Mouse (Mus musculus): ENCODE measurements around the gene Gm28729. TPM values are rescaled to one million over a fixed set of nuclear protein-coding genes. Genes with fewer than 3 reads are reported as not detected.
A peak's percentile ranks its signal among the peaks of the same experiment; 100 is the strongest.
"Not testable (repeated sequence)": the region's sequence is repeated elsewhere in the genome, so short reads cannot be mapped to it uniquely, and the experiment has no call there.

Gm28729 gene
- total RNA-seq, 2 experiments from 2014 or later, result 0.18 TPM; not detected in 1

DNA sequence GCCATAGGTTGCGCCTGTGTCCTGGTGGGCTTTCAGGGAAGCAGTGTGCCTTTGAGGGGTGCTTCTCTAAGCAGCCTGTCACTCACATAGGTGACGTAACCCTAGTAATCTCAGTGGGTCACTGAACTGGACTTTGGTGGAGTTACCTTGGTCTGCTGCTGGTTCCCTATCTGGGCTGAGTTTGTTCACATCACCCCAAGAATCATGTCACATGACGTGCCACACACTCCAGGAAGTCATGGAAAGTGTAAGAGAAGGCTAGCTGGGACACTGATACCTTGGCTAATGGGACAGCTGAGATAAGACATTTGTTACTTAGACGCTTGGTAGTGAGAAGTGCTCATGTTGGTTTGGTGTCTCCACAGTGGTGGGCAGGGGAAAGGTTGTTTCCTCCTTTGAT lies 947 bp upstream of the Gm28729 start:
- no peak for DNase-seq

DNA sequence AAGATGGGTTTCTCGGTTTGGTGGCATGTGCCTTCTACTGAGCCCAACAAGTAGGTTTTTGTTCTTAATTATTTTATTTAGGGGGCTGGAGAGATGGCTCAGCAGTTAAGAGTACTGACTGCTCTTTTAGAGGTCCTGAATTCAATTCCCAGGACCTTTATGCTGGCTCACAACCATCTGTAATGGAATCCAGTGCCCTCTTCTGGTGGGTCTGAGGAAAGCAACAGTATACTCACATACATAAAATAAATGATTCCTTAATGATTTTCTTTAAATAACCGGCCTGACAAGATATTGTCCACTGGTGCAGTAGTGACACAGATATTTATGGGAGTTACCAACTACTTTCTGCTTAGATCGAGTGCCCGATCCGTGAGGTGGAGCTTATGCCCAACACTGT lies 1.9 kb downstream of the Gm28729 start:
- intact Hi-C loops (cut with DNase I), result no loop called here
- DNase-seq, result no peak

More for the DNA sequence above, 947 bp upstream of the Gm28729 start:
- intact Hi-C loops (cut with DNase I), result no loop called here

DNA sequence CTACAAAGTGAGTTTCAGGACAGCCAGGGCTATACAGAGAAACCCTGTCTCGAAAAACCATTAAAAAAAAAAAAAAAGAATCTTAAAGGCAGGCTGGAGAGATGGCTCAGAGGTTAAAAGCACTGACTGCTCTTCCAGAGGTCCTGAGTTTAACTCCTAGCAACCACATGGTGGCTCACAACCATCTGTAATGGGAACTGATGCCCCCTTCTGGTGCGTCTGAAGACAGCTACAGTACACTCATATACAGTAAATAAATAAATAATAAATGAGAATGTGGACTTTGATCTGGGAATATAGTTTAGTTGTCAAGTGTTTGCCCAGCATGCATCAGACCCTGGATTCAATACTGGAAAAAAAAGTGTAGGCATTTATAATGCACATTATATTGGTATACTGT lies 3.5 kb downstream of the Gm28729 start:
- intact Hi-C loops (cut with DNase I); DNase-seq: not testable (repeated sequence)

DNA sequence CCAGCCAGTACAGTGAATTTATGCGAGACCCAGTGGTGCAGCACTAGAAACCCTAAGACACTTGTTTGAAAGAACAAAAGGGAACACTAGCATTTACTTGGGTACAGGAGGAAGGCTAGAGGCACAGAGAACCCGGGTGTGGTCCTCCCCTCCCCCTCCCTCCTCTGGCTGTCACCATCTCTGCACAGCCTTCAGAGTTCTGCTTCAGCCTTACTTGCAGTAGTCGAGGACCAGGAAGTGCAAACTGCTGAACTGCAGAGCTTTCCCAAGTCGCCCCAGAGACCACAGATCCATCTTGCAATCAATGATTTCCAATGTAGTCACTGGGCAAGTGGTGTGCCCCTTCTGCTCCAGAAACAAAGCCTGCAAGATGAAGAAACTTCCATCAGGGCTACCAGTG lies 7.6 kb downstream of the Gm28729 start:
- DNase-seq, result no peak
- intact Hi-C loops (cut with DNase I), result no loop called here

DNA sequence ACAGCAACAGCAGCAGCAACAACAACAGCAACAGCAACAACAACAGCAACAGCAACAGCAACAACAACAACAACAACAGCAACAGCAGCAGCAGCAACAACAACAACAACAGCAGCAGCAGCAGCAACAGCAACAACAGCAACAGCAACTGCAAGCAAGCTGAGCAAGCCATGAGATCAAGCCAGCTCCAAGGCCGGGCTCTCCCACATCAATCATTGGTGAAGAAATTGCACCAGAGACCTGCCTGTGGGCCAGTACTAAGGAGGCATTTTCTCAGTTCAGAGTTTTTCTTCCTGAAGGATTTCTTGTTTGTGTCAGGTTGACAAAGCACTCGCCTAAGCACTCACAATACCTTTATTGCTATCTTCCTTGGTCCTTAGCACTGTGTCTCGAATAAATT lies 8.3 kb downstream of the Gm28729 start:
- DNase-seq, result no peak
- intact Hi-C loops (cut with DNase I), result no loop called here

DNA sequence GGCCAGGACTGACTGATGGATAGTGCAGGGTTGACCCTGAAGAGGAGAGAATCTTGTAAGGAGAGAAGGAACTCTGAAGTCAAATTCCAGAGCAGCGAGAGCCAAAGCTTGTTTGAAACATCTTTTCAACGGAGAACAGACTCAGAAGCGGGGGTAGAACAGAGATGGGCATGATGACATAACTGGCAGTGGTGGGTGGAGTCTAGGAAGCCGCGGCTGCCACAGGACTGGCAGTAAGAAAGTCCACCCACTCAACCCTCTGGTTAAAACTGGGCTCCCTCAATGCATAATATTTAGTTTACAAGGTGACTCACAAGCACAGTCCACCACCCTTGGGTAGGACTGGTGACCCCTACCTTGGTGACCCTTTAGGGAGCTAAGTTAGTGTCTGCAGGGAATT lies 9.3 kb downstream of the Gm28729 start:
- no peak for DNase-seq
- intact Hi-C loops (cut with DNase I), result no loop called here

DNA sequence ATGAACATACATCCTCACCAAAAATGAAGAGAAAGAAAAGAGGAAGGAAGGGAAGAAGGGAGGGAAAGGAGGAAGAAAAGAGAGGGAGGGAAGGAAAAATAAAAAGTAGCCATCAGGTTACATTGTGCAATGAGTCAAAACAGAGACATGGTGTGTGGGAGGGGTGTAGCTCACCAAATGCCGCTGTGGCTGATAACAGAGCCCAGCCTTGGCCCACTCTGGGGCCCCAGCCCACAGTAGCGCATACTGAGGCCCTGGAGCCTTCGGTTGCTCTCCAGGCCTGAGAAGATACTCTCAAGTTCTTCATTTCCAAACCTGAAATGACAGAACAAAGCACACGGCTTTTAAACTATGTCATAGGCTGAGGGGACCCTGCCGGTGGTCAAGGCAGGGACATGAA lies 10.8 kb downstream of the Gm28729 start:
- no peak for DNase-seq
- intact Hi-C loops (cut with DNase I), result no loop called here

DNA sequence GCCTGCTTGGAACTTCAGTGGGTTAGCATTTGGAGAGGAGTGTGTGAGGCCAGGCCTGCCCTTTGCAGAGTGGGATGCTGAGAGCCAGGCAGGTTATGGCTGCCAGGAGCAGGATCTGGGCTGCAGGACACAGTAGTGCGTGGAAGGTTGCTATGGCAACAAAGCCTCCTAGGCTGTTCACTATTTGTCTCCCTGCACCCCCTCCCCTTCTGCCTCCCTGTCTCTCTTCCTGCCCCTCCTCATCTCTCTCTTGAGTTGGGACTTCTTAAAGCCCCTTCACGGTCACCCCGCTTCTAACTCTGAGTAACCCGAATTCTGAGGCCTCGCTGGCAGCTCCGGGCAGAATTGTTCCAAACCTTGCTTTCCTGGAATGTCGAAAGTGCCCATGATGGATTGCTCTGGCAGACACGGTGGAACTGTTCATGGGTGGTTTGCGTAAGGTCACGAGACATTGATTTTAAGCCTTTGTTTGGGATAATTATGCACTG lies 19.0 kb downstream of the Gm28729 start:
- peak; percentile 62 for DNase-seq
- intact Hi-C loops (cut with DNase I), result no loop called here

DNA sequence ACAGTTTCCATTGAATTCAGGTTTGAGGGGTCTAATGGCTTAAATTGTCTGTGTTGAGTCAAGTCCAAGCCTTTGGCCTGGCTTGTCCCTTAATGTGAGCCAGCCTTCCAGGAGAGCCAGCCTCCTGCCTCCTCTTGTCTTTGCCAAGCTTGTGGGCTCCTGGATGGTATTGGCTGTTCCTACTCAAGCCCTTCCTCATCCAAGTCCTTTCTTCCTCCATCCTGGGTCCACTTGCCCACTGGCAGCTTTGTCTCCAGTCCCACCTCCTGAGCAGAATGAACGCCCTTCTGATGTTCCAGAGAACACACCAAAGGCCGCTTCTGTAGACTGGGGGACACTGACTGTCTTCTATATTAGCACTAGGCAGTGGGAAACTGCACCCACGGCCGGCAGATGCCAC lies 19.9 kb downstream of the Gm28729 start:
- intact Hi-C loops (cut with DNase I), result no loop called here
- no peak for DNase-seq

DNA sequence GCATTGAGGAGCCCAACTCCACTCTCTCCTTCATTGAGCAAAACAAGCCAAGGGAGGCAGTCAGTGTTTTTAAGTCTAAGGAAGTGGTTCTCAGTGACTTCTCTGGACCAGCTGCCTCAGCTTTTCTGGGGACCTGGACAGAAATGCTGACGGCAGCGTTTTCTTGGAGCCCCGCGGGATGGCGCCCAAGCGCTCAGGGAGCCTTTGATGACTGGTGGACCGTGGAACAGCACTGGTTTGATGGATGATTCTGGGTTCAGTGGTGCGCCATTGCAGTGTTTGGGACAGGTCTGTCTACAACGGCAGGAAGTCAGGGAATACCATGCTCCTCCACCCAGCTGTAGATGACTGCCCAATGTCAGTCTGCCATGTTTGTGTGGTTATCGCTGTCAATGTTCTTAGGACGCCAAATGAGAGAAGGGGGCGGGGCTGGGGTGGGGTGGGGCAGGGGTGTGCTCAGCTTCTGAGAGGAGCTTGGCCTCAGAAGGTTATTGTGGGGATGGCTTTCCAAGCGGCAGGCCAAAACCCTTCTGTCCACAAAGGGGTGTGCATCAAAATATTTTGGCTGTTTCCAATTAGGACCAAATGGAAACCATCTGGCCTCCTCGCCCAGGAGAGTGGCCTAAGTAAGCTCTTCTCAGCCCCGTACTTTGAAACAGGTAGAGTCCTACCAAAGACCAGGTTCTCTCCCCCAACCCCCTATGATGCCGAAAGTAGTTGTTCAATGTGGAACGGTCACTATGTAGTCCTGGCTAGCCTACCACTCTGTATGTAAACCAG lies 20.8 kb downstream of the Gm28729 start:
- intact Hi-C loops (cut with DNase I), result no loop called here
- DNase-seq, result no peak

DNA sequence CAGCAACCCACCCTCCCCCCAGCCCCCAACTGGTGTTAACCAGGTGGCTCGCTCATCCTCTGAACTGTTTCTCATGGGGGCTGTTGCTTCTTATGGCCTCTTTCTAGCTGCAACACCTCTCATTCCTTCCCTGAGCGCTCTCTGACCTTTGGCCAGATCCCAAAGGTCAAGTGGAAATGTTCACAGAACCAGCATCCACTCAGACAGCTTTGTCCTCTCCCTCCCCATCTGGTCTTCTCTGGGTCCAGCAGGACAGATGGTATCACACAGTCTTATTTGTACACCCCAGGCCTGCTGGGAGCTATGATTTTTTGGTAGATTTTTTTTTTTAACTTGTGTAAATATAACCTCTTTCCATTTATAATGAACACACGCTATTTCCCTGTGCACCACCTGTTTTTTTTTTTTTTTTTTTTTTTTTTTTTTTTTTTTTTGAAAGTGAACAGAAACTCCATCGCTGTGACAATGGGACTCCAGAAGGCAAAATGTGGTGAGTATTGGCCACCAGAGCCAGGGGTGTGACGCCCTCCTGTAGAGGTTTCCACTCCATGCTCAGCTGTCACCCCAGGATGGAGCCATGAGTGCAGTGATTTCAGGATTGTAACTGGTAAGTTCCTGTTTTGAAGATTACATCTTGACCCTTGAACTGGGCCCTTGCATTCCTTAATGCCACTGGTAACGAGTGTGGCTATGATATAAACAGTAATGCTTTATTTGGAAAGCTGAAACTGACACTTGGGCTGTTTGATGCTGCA lies 22.0 kb downstream of the Gm28729 start:
- peak; percentile 31 for DNase-seq
- intact Hi-C loops (cut with DNase I), result no loop called here

DNA sequence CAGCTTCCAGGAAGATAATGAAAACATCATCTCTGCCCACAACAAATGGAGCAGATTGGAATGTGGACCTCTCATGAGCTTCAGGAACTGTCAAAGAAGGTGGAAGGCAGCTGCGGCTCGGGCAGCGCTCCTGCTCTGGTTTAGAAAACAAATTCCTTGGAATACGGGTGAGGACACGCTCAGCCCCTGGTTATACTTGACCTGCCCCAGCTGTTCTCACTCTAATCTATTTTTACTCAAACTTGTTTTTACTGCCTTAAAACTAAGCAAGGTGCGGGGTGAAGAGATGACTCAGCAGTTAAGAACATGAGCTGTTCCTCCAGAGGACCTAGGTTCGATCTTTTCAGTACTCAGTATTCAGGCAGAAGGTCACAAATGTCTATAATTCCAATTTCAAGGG lies 23.8 kb downstream of the Gm28729 start:
- DNase-seq, result no peak

DNA sequence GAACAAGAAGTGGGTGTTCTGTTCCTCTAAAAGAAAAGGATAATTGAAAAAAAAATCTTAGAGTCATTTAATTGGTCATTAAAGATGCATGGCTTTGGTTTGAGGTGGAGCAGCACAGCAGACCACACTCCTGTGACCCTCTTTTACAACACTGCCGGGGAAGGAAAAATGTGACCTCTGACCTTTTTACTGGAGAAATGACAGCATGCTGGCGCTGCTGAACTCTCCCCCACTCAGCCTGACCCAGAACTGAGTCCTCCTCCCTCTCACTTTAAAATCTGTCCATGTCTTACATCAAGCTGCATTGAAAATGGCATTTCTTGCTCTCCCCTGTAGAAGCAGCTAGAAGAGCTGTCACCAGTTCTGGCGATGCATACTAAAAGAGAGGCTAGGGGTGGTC lies 31.9 kb downstream of the Gm28729 start:
- intact Hi-C loops (cut with DNase I), result loop anchor here (10.0 kb wide), 1 partner anchor 128 kb away; the partner anchor contains the start of gene Atp1b3
- DNase-seq, result no peak

More for the DNA sequence above, 23.8 kb downstream of the Gm28729 start:
- intact Hi-C loops (cut with DNase I), result no loop called here

DNA sequence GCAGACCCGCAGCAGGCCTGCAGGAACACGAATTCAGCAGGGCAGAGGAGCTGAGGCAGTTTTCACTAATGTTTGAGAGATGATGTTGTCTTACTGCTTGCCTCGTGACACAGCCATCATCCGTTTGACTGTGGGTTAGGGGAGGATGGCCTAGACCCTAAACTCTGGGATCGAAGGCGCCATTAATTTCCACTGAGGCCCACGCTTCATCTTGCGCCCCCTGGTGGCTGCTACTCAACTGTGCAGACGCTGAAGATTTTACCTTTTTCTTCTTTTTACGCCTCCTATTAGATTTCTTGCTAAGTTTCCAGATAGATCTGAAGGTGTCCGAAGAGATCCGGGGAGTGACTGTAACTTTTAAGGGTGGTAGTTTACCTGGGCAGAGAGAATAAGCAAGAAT lies 33.3 kb downstream of the Gm28729 start:
- intact Hi-C loops (cut with DNase I), result loop anchor here (10.0 kb wide), 1 partner anchor 127 kb away; the partner anchor contains the start of gene Atp1b3

DNA sequence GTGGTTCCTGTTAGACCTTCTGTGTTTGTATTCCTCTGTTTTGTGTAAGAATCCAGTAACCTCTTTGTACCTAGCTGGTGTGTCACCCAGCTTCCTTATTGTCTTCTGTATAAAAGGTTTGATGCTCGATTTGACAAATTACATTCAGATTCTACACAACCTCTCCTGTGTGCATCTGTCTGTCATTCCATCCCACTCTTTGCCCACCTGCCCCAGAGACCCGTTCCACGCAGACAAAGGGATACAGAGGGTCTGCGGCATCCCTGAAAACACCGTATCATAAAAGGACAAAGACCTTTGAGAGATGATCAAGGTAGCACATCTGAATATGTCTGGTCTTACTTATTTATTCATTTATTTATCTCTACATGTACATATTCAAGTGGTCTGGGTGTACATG lies 37.2 kb downstream of the Gm28729 start:
- DNase-seq; intact Hi-C loops (cut with DNase I): not testable (repeated sequence)

More for the DNA sequence above, 33.3 kb downstream of the Gm28729 start:
- peak; percentile 47 for DNase-seq

DNA sequence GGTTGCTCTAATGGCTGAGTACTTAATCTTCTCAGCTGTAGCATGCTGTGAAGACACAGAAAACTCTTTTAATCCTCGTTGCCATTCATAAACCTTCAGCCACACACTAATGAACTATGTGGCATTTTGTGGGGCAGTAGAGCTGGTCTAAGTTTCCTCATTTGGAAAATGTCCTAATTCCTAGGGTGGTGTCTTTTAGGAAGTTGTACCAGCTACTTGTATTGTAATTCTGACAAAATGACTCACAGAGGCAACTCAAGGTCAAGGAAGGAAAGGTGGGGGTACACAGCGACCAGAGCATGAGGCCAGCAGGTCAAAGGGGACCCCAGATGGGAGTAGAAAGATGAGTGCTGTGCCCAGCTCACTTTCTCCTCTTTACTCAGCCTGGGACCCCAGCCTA lies 41.4 kb downstream of the Gm28729 start:
- intact Hi-C loops (cut with DNase I), result no loop called here
- DNase-seq, result no peak

DNA sequence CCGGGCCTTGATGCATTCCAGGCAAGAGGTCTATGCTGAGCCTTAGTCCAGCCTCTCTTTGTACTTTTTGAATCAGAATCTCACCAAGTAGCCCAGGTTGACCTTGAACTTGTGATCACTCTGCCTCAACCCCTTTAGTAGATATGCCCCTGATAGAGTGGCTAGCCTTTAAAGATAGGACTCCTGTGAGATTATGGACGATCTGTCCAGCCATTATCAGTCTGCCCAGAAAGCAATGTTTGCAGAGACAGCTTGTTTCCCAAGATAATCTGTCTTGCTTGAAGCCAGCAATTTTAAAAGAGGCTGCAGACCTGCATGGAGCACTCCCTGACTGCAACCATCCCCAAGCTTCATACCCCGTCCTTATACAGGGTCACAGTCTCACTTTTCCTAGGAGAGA lies 42.0 kb downstream of the Gm28729 start:
- intact Hi-C loops (cut with DNase I), result no loop called here
- DNase-seq, result no peak

DNA sequence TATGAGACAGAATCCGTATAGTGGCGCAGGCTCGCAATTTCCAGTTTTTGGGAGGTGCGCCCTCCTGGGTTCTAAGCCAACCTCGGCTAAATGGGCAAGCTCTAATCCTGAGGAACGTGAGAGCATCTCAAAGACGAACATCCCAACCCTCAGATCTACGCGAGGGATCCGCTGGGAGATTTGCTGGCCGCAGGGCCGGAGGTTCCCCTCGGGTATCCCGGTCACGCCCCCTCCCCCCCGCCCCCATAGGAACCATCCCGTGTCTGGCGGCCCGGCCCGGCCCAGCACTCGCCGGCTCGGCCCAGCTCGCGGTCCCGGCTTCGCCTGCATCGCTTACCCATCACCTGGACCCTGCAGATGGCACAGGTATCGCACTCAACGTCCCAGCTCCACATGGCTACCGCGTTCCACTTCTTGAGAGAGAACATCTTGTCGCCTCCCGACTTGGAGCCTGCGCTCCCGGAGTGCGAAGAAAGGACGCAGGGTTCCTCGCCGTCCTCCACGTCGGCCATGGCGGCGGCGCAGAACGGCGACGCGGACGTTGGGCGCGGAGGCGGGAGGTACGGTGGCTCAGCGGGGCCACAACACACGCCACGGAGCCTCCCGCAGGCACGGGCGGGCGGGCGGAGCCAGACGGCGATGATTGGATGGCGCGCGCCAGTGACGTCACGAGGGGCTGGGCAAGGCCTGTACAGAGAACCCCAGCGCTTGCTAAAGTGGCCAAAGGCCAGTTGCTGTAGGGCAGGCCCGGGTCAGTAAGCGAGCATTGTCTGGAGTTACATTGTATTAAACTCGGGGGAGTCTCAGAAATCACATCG lies 46.8 kb downstream of the Gm28729 start, which contains the start of gene Rnf7:
Rnf7 (minus strand) TSS at position 605 of the 818 bp plus-strand sequence.
- peak; percentile 99 for DNase-seq
- intact Hi-C loops (cut with DNase I), result no loop called here

DNA sequence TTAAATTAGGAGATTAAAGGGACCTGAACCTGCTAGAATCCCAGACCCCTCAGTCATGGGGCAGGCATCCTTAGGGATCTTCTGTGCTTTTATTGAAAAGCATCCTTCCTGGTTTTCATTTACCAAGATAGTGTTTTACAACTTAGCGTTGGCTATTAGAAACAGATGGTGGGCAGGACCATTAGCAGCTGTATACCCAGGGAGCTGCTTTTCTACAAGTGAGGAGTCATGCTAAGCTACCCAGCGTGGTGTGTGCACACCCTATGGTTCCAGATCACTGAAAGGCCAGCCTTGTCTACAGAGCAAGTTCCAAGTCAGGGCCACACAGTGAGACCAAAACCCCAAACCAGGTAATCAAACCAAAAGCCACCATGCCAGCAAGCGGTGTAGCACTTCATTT lies 52.7 kb downstream of the Gm28729 start:
- no peak for DNase-seq
- intact Hi-C loops (cut with DNase I), result no loop called here

DNA sequence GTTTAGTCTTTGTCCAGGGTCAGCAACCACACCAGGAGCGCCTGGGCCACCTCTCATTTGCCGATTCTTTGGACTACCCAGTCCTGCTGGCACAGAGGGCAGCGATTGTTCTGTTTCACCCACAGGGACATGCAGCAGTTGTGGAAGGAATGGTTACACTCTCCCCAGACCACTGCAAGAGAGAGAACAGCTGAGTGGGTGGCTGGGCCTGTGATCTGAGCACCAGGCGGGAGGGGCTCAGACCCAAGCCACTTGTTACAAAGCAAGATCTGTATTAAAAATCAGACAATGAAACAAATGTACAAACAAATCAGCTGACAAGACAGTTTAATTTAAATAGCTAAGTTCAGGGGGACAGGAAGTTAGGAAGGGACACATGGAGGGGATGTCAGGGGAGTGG lies 53.4 kb downstream of the Gm28729 start:
- DNase-seq; intact Hi-C loops (cut with DNase I): not testable (repeated sequence)

All from left cerebral cortex, postnatal 4 days (tissue).